Comparison of ENCODE assay signal across 8 mouse cellular contexts in genomic region chr10:84916810-84917730, GRCm38 (mm10). TPM values are rescaled to one million over a fixed set of nuclear protein-coding genes. Genes with fewer than 3 reads are reported as not detected.
DNase-seq lines count a peak whose midpoint lies in the region; ATAC-seq and TF ChIP-seq lines count a peak whose summit lies in the region.

Gene Ric8b (plus strand): TSS chr10:84917616.

- H3K4me3 ChIP-seq in CH12.LX (replicated peaks in 1 of 3; ENCODE audit: low read depth in 2 of 3, low read length in 2 of 3, poor library complexity in 1 of 3) = peak within 1 kb of the TSS; percentile 76 to 85 (median 82)
- H3K4me3 ChIP-seq in forebrain, embryonic 11.5 days (ENCODE audit: low read depth, low read length) = peak within 1 kb of the TSS; percentile 90
- peak within 1 kb of the TSS; percentile 89 for H3K4me3 ChIP-seq in heart, embryonic 16.5 days (ENCODE audit: low read length)
- peak within 1 kb of the TSS; percentile 85 for H3K4me3 ChIP-seq in liver, embryonic 15.5 days (replicated peaks)
- peak within 1 kb of the TSS; percentile 79 for H3K4me3 ChIP-seq in neural tube, embryonic 12.5 days

- peak; percentile 97 for DNase-seq in CH12.LX (ENCODE audit: extremely low read depth)
- peak; percentile 91 for DNase-seq in c-Kit-positive CD71-positive TER-119-negative erythroid progenitor cells, embryonic 14.5 days (ENCODE audit: low read depth)
- peak; percentile 98 for DNase-seq in forebrain, embryonic 11.5 days (ENCODE audit: low spot score)
- peak; percentile 97 to 98 for DNase-seq in kidney, postnatal 36 days
- DNase-seq in telencephalon, adult 2 months (ENCODE audit: low read depth, low spot score) = peak; percentile 100

- peaks cover 13% of the 10 kb centered on the region; the same call in 1 of the 2 replicates for H3K79me2 ChIP-seq in CH12.LX (replicated peaks; ENCODE audit: control insufficient read depth, extremely low read depth, insufficient read depth, poor library complexity, severe bottlenecking)

- no peak for TF ChIP-seq CTCF in CH12.LX (conservative IDR thresholded peaks at IDR 0.05 in 1 of 2, IDR thresholded peaks at IDR 0.05 in 1 of 2; ENCODE audit: low read depth in 2 of 2, low read length in 2 of 2)

- H3K27ac ChIP-seq in CH12.LX (ENCODE audit: insufficient read depth, low read depth) = peak within 1 kb of the TSS; percentile 20; the same call in 1 of the 2 replicates
- peak within 1 kb of the TSS; percentile 88 for H3K27ac ChIP-seq in forebrain, embryonic 11.5 days (ENCODE audit: low read depth, low read length)
- peak within 1 kb of the TSS; percentile 97 for H3K27ac ChIP-seq in heart, embryonic 16.5 days (ENCODE audit: low read length)
- peak within 1 kb of the TSS; percentile 90 for H3K27ac ChIP-seq in liver, embryonic 15.5 days (replicated peaks)
- H3K27ac ChIP-seq in neural tube, embryonic 12.5 days = peak within 1 kb of the TSS; percentile 84

- peak within 1 kb of the TSS; percentile 92 for H3K4me2 ChIP-seq in CH12.LX (ENCODE audit: insufficient read depth, low read depth, poor library complexity, severe bottlenecking)
- H3K4me2 ChIP-seq in forebrain, embryonic 11.5 days (ENCODE audit: low read depth, low read length, severe bottlenecking) = peak within 1 kb of the TSS; percentile 83
- peak within 1 kb of the TSS; percentile 85 for H3K4me2 ChIP-seq in heart, embryonic 16.5 days (ENCODE audit: low read depth, low read length)
- peak within 1 kb of the TSS; percentile 81 for H3K4me2 ChIP-seq in liver, embryonic 15.5 days
- peak within 1 kb of the TSS; percentile 76 for H3K4me2 ChIP-seq in neural tube, embryonic 12.5 days (replicated peaks)

- in situ Hi-C loops in CH12.LX (cut with MboI; ENCODE audit: low pct_ligation_motif_present, low pct_unique_long_range_greater_than_20kb, low sequenced_read_pairs) = no loop called here

- ATAC-seq in forebrain, embryonic 11.5 days (replicated peaks; ENCODE audit: low FRiP score) = peak; percentile 96
- ATAC-seq in heart, embryonic 16.5 days (replicated peaks; ENCODE audit: extremely low read depth, insufficient read depth, low FRiP score) = peak; percentile 97
- ATAC-seq in liver, embryonic 15.5 days (ENCODE audit: insufficient read depth) = peak; percentile 96
- ATAC-seq in neural tube, embryonic 12.5 days (ENCODE audit: low FRiP score, low read depth) = peak; percentile 97

- dilution Hi-C loops in CH12.LX (cut with MboI; ENCODE audit: extremely low pct_ligation_motif_present, extremely low pct_unique_long_range_greater_than_20kb, low sequenced_read_pairs) = no loop called here

- TF ChIP-seq EP300 in CH12.LX (IDR thresholded peaks at IDR 0.05; ENCODE audit: low read length) = no peak

- peak; percentile 54 for TF ChIP-seq POLR2A in CH12.LX (IDR thresholded peaks at IDR 0.05; ENCODE audit: low read depth, low read length)

- H3K36me3 ChIP-seq in CH12.LX (replicated peaks in 1 of 2; ENCODE audit: control insufficient read depth in 1 of 2, insufficient read depth in 1 of 2, low read length in 1 of 2) = peaks cover 0 to 19% of the 10 kb centered on the region in 2 experiments
- no peaks in the 10 kb centered on the region for H3K36me3 ChIP-seq in forebrain, embryonic 11.5 days (ENCODE audit: control insufficient read depth, insufficient read depth, low read length)
- peaks cover 2% of the 10 kb centered on the region; the same call in 1 of the 2 replicates for H3K36me3 ChIP-seq in heart, embryonic 16.5 days (ENCODE audit: control insufficient read depth, insufficient read depth)
- no peaks in the 10 kb centered on the region for H3K36me3 ChIP-seq in liver, embryonic 15.5 days (replicated peaks)
- H3K36me3 ChIP-seq in neural tube, embryonic 12.5 days = no peaks in the 10 kb centered on the region

- H3K9me3 ChIP-seq in CH12.LX (replicated peaks; ENCODE audit: low read length) = no peaks in the 10 kb centered on the region
- no peaks in the 10 kb centered on the region for H3K9me3 ChIP-seq in forebrain, embryonic 11.5 days (ENCODE audit: control insufficient read depth, low read length)
- H3K9me3 ChIP-seq in heart, embryonic 16.5 days (replicated peaks; ENCODE audit: control insufficient read depth, low read length) = no peaks in the 10 kb centered on the region
- no peaks in the 10 kb centered on the region for H3K9me3 ChIP-seq in liver, embryonic 15.5 days (replicated peaks)
- no peaks in the 10 kb centered on the region for H3K9me3 ChIP-seq in neural tube, embryonic 12.5 days

- WGBS in forebrain, embryonic 11.5 days = under 1% methylated on average over 51 of the region's 51 CpGs
- under 1% methylated on average over 50 of the region's 51 CpGs for WGBS in heart, embryonic 16.5 days
- under 1% methylated on average over 50 of the region's 51 CpGs for WGBS in liver, embryonic 15.5 days (ENCODE audit: insufficient replicate concordance)
- under 1% methylated on average over 51 of the region's 51 CpGs for WGBS in neural tube, embryonic 12.5 days

- H3K9ac ChIP-seq in CH12.LX (ENCODE audit: insufficient read depth, low read depth) = peak within 1 kb of the TSS; percentile 77
- peak within 1 kb of the TSS; percentile 92 for H3K9ac ChIP-seq in forebrain, embryonic 11.5 days (ENCODE audit: low read length)
- H3K9ac ChIP-seq in heart, embryonic 16.5 days (ENCODE audit: low read length) = peak within 1 kb of the TSS; percentile 90
- peak within 1 kb of the TSS; percentile 76 for H3K9ac ChIP-seq in liver, embryonic 15.5 days
- H3K9ac ChIP-seq in neural tube, embryonic 12.5 days = peak within 1 kb of the TSS; percentile 83

- peaks cover 0 to 19% of the 10 kb centered on the region in 2 experiments; a peak in 2 of 4 replicates for H3K4me1 ChIP-seq in CH12.LX (ENCODE audit: control insufficient read depth in 1 of 2, insufficient read depth in 2 of 2)
- H3K4me1 ChIP-seq in forebrain, embryonic 11.5 days (replicated peaks; ENCODE audit: control insufficient read depth, insufficient read depth, low read length) = peaks cover 4% of the 10 kb centered on the region; the same call in 1 of the 2 replicates
- peaks cover 16% of the 10 kb centered on the region for H3K4me1 ChIP-seq in heart, embryonic 16.5 days (ENCODE audit: control insufficient read depth, insufficient read depth, low read length)
- H3K4me1 ChIP-seq in liver, embryonic 15.5 days (replicated peaks) = peaks cover 26% of the 10 kb centered on the region
- peaks cover 23% of the 10 kb centered on the region for H3K4me1 ChIP-seq in neural tube, embryonic 12.5 days

- TF ChIP-seq RAD21 in CH12.LX (IDR thresholded peaks at IDR 0.05; ENCODE audit: low read depth, low read length) = no peak

- no peaks in the 10 kb centered on the region for H3K27me3 ChIP-seq in CH12.LX (replicated peaks)
- H3K27me3 ChIP-seq in forebrain, embryonic 11.5 days (ENCODE audit: control insufficient read depth, insufficient read depth, low read length) = no peaks in the 10 kb centered on the region; the same call in 1 of the 2 replicates
- no peaks in the 10 kb centered on the region for H3K27me3 ChIP-seq in heart, embryonic 16.5 days (ENCODE audit: control insufficient read depth, insufficient read depth, low read length)
- no peaks in the 10 kb centered on the region for H3K27me3 ChIP-seq in liver, embryonic 15.5 days
- no peaks in the 10 kb centered on the region for H3K27me3 ChIP-seq in neural tube, embryonic 12.5 days (replicated peaks)

TF ChIP-seq in CH12.LX, 34 proteins besides CTCF, POLR2A, EP300 and RAD21 (continues in another document):
- TF ChIP-seq E2F4 (IDR thresholded peaks at IDR 0.05; ENCODE audit: insufficient replicate concordance, low read depth, low read length) (no peak), NELFE (IDR thresholded peaks at IDR 0.05; ENCODE audit: low read depth, low read length) (peak; percentile 55), ZMIZ1 (IDR thresholded peaks at IDR 0.05; ENCODE audit: low read depth, low read length) (no peak), ZC3H11A (IDR thresholded peaks at IDR 0.05; ENCODE audit: low read depth, low read length) (0 out of 2 replicates have a peak, but pooled peaks have one; percentile 4), NRF1 (IDR thresholded peaks at IDR 0.05; ENCODE audit: low read depth, low read length) (no peak), RCOR1 (conservative IDR thresholded peaks at IDR 0.05; ENCODE audit: low read depth, low read length) (0 out of 2 replicates have a peak, but pooled peaks have one; percentile 4), ZNF384 (IDR thresholded peaks at IDR 0.05; ENCODE audit: low read depth, low read length) (peak; percentile 89), MAZ (IDR thresholded peaks at IDR 0.05; ENCODE audit: low read depth, low read length) (peak; percentile 84), TCF12 (IDR thresholded peaks at IDR 0.05; ENCODE audit: low read depth, low read length) (peak; percentile 45; the same call in 1 of the 2 replicates), UBTF (IDR thresholded peaks at IDR 0.05; ENCODE audit: low read depth, low read length) (0 out of 2 replicates have a peak, but pooled peaks have one; percentile 15), JUN (IDR thresholded peaks at IDR 0.05; ENCODE audit: insufficient read depth, low read depth, low read length) (no peak), ZKSCAN1 (IDR thresholded peaks at IDR 0.05; ENCODE audit: borderline replicate concordance, low read depth, low read length) (no peak), PAX5 (IDR thresholded peaks at IDR 0.05; ENCODE audit: low read length) (no peak), SMC3 (IDR thresholded peaks at IDR 0.05; ENCODE audit: low read depth, low read length) (no peak), SIN3A (IDR thresholded peaks at IDR 0.05; ENCODE audit: low read length) (peak; percentile 68; the same call in 1 of the 2 replicates), MEF2A (IDR thresholded peaks at IDR 0.05; ENCODE audit: borderline replicate concordance, low read depth, low read length) (0 out of 2 replicates have a peak, but pooled peaks have one; percentile 31), KAT2A (IDR thresholded peaks at IDR 0.05; ENCODE audit: insufficient replicate concordance, low read length) (peak; percentile 96; the same call in 1 of the 2 replicates), MAX (IDR thresholded peaks at IDR 0.05; ENCODE audit: low read length) (peak; percentile 14; the same call in 1 of the 2 replicates), MXI1 (IDR thresholded peaks at IDR 0.05; ENCODE audit: low read depth, low read length) (peak; percentile 39), GABPA (IDR thresholded peaks at IDR 0.05; ENCODE audit: insufficient replicate concordance, low read depth, low read length) (peak; percentile 75; the same call in 1 of the 2 replicates), HCFC1 (IDR thresholded peaks at IDR 0.05; ENCODE audit: low read depth, low read length) (peak; percentile 94)

RNA-seq across cellular contexts. Expression of gene Ric8b, which starts in this region (rescaled TPM):
- total RNA-seq in CH12.LX (2012; rRNA removed) (4.8 and 5.7 TPM in 2 replicates), CH12.LX (2014; rRNA removed) (6.3 and 6.6 TPM in 2 replicates)
- 6.8 and 9.4 TPM in 2 replicates for polyA plus RNA-seq in CH12.LX (2012; ENCODE audit: insufficient read length, low read depth)
- 22.4 and 27.4 TPM in 2 replicates for polyA plus RNA-seq in forebrain, embryonic 11.5 days (2014; fragmentation: Nextera tagmentation; extraction: Ambion mirVana)
- 15.7 and 16.1 TPM in 2 replicates for polyA plus RNA-seq in heart, embryonic 16.5 days (2015; fragmentation: Nextera tagmentation; extraction: Ambion mirVana)
- 3.6 and 3.8 TPM in 2 replicates for polyA plus RNA-seq in liver, embryonic 15.5 days (2015; fragmentation: Nextera tagmentation; extraction: Ambion mirVana)
- polyA plus RNA-seq in neural tube, embryonic 12.5 days (2016; fragmentation: Nextera tagmentation; extraction: Ambion mirVana) = 43.2 and 44.1 TPM in 2 replicates

Comparison
In these comparisons a context has a peak if more than half of its experiments do, and no peak if none do; other contexts are left out.
1. Peak in every context shown above with its lines: DNase-seq, ATAC-seq, H3K4me3 ChIP-seq and H3K27ac ChIP-seq.
2. H3K27ac ChIP-seq: peak in every context shown above with its lines; median percentile 97 in heart, embryonic 16.5 days; 90 in liver, embryonic 15.5 days; 88 in forebrain, embryonic 11.5 days; 84 in neural tube, embryonic 12.5 days; 20 in CH12.LX.